Mouse (Mus musculus): ENCODE data around the gene Polr2a.
"Not testable (repeated sequence)": the region's sequence is repeated elsewhere in the genome, so short reads cannot be mapped to it uniquely, and the experiment has no call there.

Gene Polr2a

DNA sequence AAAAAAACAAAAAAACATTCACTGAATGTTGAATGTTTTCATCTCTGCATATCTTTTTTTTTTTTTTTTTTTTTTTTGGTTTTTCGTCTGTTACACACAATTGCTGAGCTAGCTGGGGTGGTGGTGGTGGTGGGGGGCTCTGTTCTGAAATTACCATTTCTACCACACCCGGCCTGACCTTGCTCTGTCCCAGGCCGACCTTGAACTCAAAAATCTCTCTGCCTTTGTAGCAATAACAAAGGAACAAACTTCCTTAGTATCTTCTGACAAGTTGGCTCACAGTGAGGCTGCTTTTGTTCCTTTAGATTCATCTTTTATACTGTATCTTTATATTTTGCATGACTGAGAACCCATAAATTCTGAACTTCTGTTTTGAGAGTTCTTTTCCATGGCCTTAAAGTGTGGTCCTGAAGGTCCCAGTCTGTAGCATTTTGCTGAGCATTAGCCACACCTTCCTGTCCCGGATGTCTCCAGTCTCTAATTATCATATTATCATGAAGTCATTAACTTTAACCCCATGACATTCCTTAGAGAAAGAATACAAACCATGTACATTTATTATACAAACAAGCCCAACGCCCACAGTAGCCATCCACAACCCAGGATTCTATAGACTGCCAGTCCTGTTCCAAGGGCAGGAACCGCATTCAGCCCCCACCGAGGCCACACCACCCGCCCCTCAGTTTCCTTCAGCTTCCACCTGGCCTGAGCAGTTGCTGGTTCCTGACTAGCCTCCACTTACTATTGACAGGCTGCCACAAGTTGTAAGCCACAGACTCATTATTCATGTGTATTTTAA lies 54.4 kb downstream of the Polr2a start:
- no peak for DNase-seq

DNA sequence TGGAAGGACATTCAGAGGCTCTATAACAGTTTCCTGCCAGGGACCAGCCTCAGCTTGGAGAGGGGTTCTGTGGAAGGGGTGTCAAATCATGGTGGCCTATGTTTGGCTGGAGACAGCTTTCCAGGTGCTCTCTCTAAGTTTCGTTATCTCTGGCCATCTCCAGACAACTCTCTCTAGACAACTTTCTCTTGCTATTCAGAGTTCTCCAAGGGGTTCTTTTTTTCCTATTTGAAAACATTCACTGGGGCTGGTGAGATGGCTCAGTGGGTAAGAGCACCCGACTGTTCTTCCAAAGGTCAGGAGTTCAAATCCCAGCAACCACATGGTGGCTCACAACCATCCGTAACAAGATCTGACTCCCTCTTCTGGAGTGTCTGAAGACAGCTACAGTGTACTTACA lies 55.1 kb downstream of the Polr2a start:
- DNase-seq: not testable (repeated sequence)

DNA sequence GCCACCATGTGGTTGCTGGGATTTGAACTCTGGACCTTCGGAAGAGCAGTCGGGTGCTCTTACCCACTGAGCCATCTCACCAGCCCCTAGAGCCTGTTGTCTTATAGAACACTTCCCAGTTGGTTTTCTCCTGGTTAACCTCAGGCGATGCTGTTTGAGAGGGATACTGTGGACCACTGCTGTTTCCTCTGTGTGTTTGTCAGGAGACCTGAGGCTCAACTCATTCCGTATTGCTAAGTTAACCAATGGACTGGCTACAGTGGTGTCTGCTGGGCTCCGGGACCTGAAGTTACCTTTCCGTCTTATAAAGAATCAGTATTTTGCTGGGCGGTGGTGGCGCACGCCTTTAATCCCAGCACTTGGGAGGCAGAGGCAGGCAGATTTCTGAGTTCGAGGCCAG lies 55.6 kb downstream of the Polr2a start:
- not testable (repeated sequence) for DNase-seq

DNA sequence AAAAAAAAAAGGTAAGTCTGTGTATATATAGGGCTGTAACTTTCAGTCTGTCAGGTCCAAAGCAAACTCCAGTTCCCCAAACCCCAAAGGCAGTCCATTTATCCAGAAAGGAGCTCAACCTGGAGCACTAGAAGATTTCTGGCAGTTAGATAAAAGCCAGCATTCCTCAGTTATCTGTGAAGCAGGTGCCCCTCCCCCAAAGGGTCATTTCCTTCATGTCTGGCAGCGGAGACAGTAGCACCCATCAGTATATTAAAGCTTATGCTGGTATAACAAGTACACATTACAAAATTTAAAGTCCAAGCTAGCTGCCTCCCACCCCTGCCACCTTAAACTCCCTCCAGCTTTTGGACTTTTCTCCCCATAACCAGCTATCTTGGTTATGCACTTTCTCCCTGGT lies 58.8 kb downstream of the Polr2a start:
- no peak for DNase-seq

DNA sequence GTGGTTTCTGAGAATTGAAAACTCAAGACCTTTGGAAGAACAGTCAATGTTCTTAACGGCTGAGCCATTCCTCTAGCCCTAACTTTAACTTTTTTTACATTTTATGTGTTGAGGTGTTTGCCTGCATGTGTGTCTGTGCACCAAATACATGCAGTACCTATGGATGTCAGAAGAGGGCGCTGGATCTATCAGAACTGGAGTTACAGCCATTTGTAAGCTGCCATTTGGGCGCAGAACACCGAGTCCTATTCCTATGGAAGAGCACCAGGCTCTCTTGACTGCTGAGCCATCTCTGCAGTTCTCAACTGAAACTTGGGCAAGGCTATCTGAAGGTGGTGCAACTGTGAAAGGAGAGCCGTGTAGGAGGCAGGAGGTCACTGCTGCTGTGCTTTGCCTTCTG lies 59.9 kb downstream of the Polr2a start:
- no peak for DNase-seq

DNA sequence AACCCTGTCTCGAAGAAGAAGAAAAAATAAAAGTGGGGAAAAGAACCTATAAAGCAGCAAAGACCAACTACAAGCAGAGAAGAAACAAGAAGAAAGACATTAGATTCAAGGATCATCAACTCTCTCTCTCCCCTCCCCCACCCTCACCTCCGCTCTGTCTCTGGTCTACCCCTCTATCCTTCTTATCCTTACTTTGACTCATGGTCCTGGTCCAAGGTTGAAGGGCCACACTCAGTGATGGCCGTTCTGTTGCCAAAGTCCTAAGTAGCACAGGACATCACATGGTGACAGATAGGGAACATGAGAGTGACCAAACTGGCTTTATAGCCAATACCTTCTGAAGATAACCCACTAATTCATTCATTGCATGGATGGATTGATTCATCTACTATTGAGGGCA lies 61.0 kb downstream of the Polr2a start:
- DNase-seq: no peak

DNA sequence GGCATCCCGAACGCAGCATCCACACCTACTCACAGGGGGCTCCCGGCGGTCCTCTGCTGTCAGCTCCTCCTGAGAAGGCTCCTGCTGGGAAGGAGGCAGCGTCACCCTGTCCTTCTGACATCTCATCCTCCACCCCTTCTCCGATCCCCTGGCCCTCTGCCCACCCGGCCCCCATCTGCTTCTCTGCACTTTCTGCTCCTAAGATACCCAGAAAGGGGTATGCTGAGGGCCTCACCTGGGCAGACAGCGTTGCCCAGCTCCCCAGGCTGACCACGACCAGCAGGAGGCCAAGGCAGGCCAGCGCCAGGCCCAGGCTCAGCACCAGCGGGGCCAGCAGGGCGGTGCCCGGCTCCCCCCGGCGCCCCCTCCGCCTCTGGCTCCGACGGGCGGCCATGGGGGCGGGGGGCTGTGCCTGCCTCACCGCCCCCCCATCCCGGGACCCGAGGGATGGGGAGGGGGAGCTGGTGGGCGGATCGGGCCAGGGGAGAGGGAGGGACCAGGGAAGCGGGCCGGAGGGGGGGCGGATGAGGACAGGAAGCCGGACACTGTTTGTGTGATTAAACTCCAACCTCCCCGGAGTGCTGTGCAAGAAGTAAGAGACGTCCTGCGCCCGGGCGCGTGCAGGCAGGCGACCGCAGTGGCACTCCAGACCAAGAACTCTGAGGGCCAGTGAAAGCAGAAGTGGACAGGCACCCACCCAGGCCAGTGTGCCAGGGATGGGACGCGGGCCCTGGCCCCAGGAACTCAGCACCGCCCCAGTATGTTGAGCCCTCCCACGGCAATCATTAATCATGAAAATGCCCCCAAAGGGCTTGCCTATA lies 62.9 kb downstream of the Polr2a start, which contains the start of the genes Tnfsf12 and Tnfsfm13:
Gene Tnfsf12 (minus strand): TSS at position 489 of the 821 bp plus-strand sequence.
Gene Tnfsfm13 (minus strand): TSS at position 738 of the 821 bp plus-strand sequence.
- peak; percentile 78 for DNase-seq

DNA sequence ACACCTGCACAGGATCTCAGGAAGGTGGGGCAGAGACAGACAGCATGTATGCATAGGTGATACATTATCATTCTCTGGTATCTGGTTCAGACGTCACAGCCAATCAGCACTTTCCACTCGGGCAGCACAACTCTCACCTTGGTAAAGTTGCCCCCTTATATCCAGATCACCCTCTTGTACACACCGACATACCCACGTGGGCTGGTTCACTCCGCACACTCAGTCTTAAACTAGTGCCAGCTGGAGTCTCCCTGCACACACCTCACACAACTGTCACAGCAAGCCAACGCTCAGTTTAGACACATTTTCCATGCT lies 63.4 kb downstream of the Polr2a start:
- no peak for DNase-seq

DNA sequence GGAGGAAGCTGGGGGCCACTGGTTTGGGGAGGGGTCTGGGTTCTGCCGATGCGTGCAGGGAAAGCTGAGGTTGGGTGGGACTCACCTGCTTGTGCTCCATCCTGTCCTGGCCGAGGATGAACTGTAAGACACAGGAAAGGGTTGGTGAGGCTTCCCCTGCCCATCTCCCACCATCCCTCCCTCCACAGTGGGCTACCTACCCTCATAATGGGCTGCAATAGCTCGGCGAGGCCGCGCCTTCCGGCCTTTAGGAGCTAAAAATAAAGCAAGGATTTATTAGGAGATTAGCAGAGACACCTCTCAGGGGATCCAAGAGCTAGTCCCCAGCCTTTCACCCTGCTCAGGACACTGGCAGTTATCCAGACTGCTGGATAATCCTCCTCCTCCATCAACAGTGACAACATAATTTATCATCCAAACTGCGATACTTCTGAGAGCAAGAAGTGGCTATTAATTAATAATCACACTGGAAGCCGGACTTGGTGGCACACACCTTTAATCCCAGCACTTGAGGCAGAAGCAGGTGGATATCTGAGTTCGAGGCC lies 64.9 kb downstream of the Polr2a start:
- no peak for DNase-seq

DNA sequence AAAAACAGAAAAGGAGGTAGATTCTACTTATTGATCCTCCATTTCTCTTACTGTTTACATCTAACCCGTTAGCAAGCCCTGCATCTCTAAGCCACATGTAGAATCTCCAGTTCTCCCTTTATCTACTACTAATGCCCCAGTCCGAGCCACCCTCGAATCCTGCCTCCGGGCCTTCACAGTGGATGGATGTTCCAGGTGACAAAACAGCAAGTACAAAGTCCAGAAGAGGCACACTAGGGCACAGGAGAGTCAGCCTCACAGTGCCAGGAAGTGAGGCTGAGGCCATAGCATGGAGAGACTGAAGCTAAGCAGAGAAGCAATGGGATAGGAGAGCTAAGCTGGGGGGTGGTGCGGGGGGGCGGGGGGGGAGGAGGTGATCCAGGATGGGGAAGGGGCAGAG lies 65.6 kb downstream of the Polr2a start:
- no peak for DNase-seq

DNA sequence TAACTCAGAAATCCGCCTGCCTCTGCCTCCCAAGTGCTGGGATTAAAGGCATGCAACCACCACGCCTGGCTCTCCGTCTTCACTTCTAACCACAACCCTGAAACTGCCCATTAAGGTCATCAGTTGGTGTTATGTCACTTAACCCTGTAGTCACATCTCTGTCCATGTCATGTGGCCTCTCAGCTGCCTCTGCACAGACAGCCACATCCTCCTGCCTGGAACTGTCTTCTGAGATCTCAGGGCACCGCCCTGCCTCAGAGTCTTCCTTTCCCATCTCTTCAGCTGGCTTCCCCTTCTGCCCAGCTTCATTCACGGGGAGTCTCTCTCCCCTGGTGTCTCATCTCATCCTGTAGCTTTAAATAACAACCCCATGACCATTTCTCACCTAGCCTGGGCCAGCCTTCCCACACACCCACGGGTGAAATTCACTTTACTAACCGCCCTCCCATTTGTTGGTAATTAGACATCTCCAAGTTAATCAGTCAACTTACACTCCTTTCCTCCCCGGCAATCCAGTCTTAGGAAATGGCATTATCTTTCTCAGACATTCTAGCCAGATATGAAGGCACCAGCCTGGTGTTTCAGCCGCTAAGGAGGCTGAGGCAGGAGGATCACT lies 66.1 kb downstream of the Polr2a start:
- DNase-seq: no peak

DNA sequence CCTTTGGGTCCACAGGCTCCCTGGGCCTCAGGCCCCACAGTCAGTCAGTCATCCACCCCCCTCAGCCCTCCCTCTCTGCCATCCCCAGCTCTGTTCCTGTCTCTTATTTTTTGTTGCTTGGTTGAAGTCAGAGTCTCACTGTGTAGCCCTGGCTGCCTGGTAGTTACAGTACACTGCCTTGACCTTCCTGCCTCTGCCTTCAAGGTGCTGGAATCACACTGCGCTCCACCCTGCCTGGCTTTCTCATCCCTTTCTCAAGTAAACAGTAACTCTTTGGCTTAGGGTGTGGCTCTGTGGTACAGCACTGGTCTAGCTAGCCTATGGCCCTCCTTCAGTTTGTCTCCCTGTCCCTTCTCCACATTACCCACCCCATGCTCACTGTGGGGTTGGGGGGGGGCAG lies 68.5 kb downstream of the Polr2a start:
- DNase-seq: no peak

DNA sequence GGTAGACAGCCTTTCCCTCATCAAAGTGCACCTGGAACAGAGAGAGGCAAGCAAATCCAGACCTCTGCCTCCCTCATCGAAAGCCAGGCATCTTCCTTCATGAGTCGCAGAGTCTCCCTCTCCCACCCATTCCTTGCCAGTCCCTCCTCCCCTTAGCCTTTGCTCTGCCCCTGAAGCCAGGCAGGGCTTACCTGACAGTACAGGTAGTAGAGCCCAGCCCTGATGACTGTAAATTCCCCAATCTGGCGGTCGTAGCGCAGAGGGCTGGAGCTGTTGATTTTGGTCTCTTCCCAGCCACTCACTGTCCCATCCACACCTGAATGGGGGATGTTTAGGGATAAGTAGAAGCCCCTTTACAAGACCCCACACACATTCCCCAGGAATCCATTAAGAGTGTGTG lies 71.4 kb downstream of the Polr2a start:
- no peak for DNase-seq

DNA sequence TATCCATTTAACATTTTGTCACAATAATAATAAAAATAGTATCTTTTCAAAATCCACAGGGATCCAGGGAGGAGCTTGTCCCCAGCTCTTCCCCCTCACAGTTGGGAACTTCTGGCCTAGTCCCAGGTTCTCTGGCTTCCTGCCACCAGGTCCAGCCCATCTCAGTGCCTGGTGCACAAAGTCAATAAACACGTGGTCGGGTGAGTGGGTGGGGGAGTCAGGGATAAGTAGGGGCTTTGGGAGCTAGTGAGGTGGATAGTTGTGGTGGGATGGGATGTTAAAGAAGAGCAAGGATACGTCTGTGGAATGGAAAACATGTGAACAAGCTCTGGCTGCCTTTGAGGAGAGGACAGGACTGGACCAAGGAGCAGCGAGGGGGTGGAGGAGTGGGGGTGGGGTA lies 72.1 kb downstream of the Polr2a start:
- DNase-seq: no peak

DNA sequence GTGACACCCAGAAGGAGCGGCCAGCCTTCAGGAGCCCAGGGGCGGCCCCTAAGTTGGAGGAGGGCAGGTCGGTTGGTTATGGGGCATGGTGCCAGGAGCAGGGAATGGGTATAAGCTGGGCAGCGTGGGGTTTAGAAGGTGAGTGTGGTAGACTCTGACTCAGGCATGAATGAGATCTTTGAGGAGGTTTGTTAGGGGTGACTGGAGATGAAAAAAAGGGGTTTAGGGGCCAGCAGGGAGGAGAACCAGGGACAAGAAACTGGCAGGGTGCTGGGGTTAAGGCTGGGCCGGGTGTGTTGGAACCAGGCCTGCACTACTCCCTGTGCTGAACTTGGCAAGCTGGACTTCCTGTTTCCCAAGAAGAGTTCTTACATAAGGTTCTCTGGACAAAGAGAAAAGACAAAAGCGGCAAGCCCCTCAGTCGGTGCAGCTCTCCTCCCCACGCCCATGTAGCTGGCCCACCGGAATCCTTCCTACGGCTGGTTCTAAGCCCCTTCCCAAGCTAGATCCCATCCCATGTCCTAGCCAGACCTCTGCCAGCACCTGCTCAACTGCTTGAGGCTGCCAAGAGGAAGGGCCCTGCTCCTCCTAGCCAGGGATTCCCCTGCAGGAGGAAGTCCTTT lies 72.8 kb downstream of the Polr2a start, which contains the start of gene Tnfsf13:
Gene Tnfsf13 (minus strand): TSS at position 259 of the 623 bp plus-strand sequence.
- peak; percentile 80 for DNase-seq

DNA sequence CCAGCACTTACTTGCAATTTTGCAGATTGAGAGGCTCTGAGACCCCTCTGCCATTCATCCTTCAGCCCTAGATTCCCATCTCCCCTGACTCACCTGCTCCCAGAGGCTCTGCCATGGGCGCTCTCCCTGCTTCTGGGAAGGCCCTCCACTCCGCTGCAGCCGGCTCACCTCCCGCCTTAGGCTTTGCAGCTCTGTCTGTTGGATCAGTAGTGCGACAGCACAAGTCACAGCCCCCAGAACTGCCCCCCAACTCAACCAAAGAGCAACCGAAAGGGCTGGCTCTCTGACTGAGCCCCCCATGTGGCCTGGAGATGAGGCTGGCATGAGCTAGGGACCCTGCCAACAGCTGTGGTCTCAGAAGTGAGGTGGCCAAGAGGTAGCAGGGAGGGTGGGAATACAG lies 73.5 kb downstream of the Polr2a start:
- DNase-seq: no peak

DNA sequence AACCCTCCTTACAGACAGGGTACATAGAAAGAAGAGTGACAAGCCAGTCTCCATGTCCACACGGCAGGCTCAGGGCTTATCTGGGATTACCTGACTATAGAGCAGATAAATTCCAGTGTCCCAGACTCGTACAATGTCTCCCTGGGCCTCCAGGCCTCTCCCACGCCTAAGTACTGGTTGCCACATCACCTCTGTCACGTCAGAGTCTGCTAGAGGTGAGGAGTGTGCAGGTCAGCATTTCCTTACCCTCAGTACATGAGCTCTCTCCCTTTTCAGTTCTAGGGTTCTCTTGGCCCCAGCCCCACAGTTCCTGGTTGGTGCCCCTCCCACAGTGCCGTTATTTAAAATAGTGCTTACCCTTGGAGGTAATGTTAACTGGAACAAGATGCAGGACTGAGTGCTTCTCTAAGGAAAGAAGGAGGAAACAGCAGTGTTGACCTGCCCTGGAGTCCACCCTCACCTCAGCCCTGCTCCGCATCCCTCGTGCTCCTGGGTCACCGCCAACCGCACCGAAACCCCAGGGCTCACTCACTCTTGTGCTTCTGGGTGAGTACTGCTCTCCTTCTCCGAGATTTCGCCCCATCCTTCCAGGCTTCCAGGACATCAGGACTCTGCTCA lies 74.2 kb downstream of the Polr2a start:
- no peak for DNase-seq
